Mouse (Mus musculus) urinary bladder, postnatal 4 days (tissue): Measurements from ENCODE around the gene Gm18596.
"Not testable (repeated sequence)": the region's sequence is repeated elsewhere in the genome, so short reads cannot be mapped to it uniquely, and the experiment has no call there.

Source experiments
- DNase-seq, 2 experiments: peaks; one replicate each; pipeline ENCODE4 v3.0.0; 2021 to 2022; ENCODE audit warnings: low spot score in 2 of 2

The Gm18596 gene

GRCm38 (mm10) chr10:77711157-77711556 lies 31.3 kb downstream of the Gm18596 start, which contains the start of gene Gm10024:
Gene Gm10024, plus strand, starts transcription at chr10:77711457.
- DNase-seq = not testable (repeated sequence)

- DNase-seq = no peak
These were observed 32.6 kb downstream of the Gm18596 start for GRCm38 (mm10) chr10:77709831-77710230.

GRCm38 (mm10) chr10:77706326-77706725 lies 36.1 kb downstream of the Gm18596 start, which contains the start of gene Gm10272:
Gene Gm10272, plus strand, starts transcription at chr10:77706626.
- no peak for DNase-seq

- no peak for DNase-seq
These were observed 45.3 kb downstream of the Gm18596 start, which contains the start of gene Gm9508 for GRCm38 (mm10) chr10:77697133-77697532. Gene Gm9508, minus strand, starts transcription at chr10:77697233.
